Mouse (Mus musculus) midbrain, embryonic 11.5 days (tissue): ENCODE data around the gene Rsph6a. TPM values are rescaled to one million over a fixed set of nuclear protein-coding genes. Genes with fewer than 3 reads are reported as not detected.

Source experiments
- ATAC-seq: fragments of 200-750 bp; cut with Nextera tagmentation; 2 replicates; pipeline ENCODE4 v1.8.0; 2017; ENCODE audit warnings: moderate TSS enrichment, moderate library complexity; ENCODE audit not compliant: low FRiP score
- DNase-seq: peaks from one replicate; pipeline ENCODE4 v3.0.0; 2015; ENCODE audit warnings: low spot score; ENCODE audit errors: missing footprints
- H3K27ac ChIP-seq: fragments of 300-500 bp; sonication (generic); 2 replicates; pipeline ENCODE4 v1.5.1; 2014; ENCODE audit warnings: low read depth, low read length
- H3K27me3 ChIP-seq: fragments of 300-500 bp; sonication (generic); 2 replicates; pipeline ENCODE4 v1.6.1; 2014; ENCODE audit warnings: mild to moderate bottlenecking, low read length, moderate library complexity, mixed read lengths; ENCODE audit not compliant: control insufficient read depth, insufficient read depth
- H3K36me3 ChIP-seq: fragments of 300-500 bp; sonication (generic); 2 replicates; pipeline ENCODE4 v1.6.1; 2014; ENCODE audit warnings: mild to moderate bottlenecking, low read length, moderate library complexity, mixed read lengths; ENCODE audit not compliant: control insufficient read depth, insufficient read depth
- H3K4me1 ChIP-seq: fragments of 300-500 bp; sonication (generic); 2 replicates; pipeline ENCODE4 v1.6.1; 2014; ENCODE audit warnings: low read length; ENCODE audit not compliant: control insufficient read depth, insufficient read depth
- H3K4me2 ChIP-seq: fragments of 300-500 bp; sonication (generic); 2 replicates; pipeline ENCODE4 v1.6.1; 2014; ENCODE audit warnings: mild to moderate bottlenecking, moderate library complexity
- H3K4me3 ChIP-seq: fragments of 300-500 bp; sonication (generic); 2 replicates; pipeline ENCODE4 v1.5.1; 2014; ENCODE audit warnings: low read depth, low read length
- H3K9ac ChIP-seq: fragments of 300-500 bp; sonication (generic); 2 replicates; pipeline ENCODE4 v1.6.1; 2014; ENCODE audit warnings: low read length
- H3K9me3 ChIP-seq: fragments of 300-500 bp; sonication (generic); 2 replicates; pipeline ENCODE4 v1.6.1; 2016; ENCODE audit warnings: low read length; ENCODE audit not compliant: control insufficient read depth
- WGBS: fragments of 180-500 bp; shearing (Covaris S2); extraction: QIAGEN DNeasy Blood & Tissue Kit; methylation state at CpG from one replicate; pipeline ENCODE4 v1.1.7; 2014; 5-methylcytosine and 5-hydroxymethylcytosine counted together
- polyA plus RNA-seq: library from polyadenylated mRNA; unstranded; fragments of >200 nt; fragmentation: Nextera tagmentation; extraction: Ambion mirVana; gene quantifications from 2 replicates; pipeline ENCODE4 v1.2.1, GENCODE M21; 2014

Gene Rsph6a
- polyA plus RNA-seq, 1 experiment from 2014 or later: not detected

DNA sequence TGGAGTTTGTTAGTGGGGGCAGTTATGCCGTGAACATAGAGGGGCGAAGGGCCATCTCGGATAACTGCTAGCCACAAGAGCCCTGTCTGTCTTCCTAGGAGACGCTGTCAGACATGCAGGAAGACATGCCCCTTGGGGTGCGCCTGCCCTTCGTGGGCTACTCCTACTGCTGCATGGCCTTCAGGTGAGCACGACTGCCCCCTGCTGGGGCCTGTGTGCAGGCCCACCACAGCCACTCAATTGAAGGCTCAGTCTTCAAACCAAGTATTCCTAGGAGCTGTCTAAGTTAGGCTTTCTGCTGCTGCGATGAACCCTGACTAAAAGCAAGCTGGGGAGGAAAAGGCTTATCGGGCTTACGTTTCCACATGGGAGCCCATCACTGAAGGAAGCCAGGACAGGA is 34.3 kb downstream of the Rsph6a start:
- Histone ChIP-seq H3K27ac (no peak overlapping the region), H3K36me3 (peaks cover 7% of the 10 kb centered on the region; the same call in 1 of the 2 replicates), H3K9me3 (no peaks in the 10 kb centered on the region), H3K4me3 (no peak overlapping the region), H3K4me2 (no peak overlapping the region), H3K27me3 (peaks cover 14% of the 10 kb centered on the region; the same call in 1 of the 2 replicates), H3K4me1 (peaks cover 30% of the 10 kb centered on the region), H3K9ac (no peak overlapping the region)
- ATAC-seq (no peak), DNase-seq (peak; percentile 95)
- WGBS: 34% methylated on average over 10 of the region's 10 CpGs

- no peak for ATAC-seq
- Histone ChIP-seq H3K4me2 (peak overlapping the region; percentile 95), H3K4me3 (no peak overlapping the region; the same call in 1 of the 2 replicates), H3K4me1 (peaks cover 35% of the 10 kb centered on the region), H3K9me3 (no peaks in the 10 kb centered on the region), H3K27me3 (peaks cover 14% of the 10 kb centered on the region; the same call in 1 of the 2 replicates), H3K36me3 (peaks cover 7% of the 10 kb centered on the region; the same call in 1 of the 2 replicates), H3K27ac (no peak overlapping the region), H3K9ac (peak overlapping the region; percentile 45; the same call in 1 of the 2 replicates)
- DNase-seq: peak; percentile 89
- WGBS: 25% methylated on average over 17 of the region's 17 CpGs
Measured at GRCm38 (mm10) chr7:19091913-19092312, 37.4 kb downstream of the Rsph6a start.

- 2% methylated on average over 38 of the region's 38 CpGs for WGBS
- ATAC-seq (peak; percentile 58), DNase-seq (peak; percentile 94)
- Histone ChIP-seq H3K4me3 (peak overlapping the region; percentile 73), H3K4me2 (peak overlapping the region; percentile 95), H3K27me3 (peaks cover 14% of the 10 kb centered on the region; the same call in 1 of the 2 replicates), H3K9ac (peak overlapping the region; percentile 48), H3K36me3 (peaks cover 7% of the 10 kb centered on the region), H3K4me1 (peaks cover 39% of the 10 kb centered on the region), H3K27ac (peak overlapping the region; percentile 71), H3K9me3 (no peaks in the 10 kb centered on the region)
Measured at GRCm38 (mm10) chr7:19092381-19093173, 38.1 kb downstream of the Rsph6a start.

- Histone ChIP-seq H3K4me2 (peak overlapping the region; percentile 95), H3K4me1 (peaks cover 39% of the 10 kb centered on the region), H3K9ac (peak overlapping the region; percentile 48), H3K4me3 (peak overlapping the region; percentile 73), H3K36me3 (peaks cover 7% of the 10 kb centered on the region), H3K27me3 (peaks cover 14% of the 10 kb centered on the region; the same call in 1 of the 2 replicates), H3K9me3 (no peaks in the 10 kb centered on the region), H3K27ac (peak overlapping the region; percentile 71)
- ATAC-seq: peak; percentile 39
- WGBS: 1% methylated on average over 11 of the region's 15 CpGs
- DNase-seq: peak; percentile 99
Measured at GRCm38 (mm10) chr7:19093174-19093521, 38.7 kb downstream of the Rsph6a start.

- peak overlapping the region; percentile 95 for H3K4me2 ChIP-seq
- H3K27ac ChIP-seq: peak overlapping the region; percentile 90
- DNase-seq (peak; percentile 100), ATAC-seq (peak; percentile 85)
- H3K4me3 ChIP-seq: peak overlapping the region; percentile 73
- H3K9me3 ChIP-seq: no peaks in the 10 kb centered on the region
- under 1% methylated on average over 45 of the region's 45 CpGs for WGBS
- H3K4me1 ChIP-seq: peaks cover 39% of the 10 kb centered on the region
- peaks cover 7% of the 10 kb centered on the region for H3K36me3 ChIP-seq
- peaks cover 14% of the 10 kb centered on the region; the same call in 1 of the 2 replicates for H3K27me3 ChIP-seq
- peak overlapping the region; percentile 89 for H3K9ac ChIP-seq
Measured at GRCm38 (mm10) chr7:19093537-19094385, 39.3 kb downstream of the Rsph6a start.

DNA sequence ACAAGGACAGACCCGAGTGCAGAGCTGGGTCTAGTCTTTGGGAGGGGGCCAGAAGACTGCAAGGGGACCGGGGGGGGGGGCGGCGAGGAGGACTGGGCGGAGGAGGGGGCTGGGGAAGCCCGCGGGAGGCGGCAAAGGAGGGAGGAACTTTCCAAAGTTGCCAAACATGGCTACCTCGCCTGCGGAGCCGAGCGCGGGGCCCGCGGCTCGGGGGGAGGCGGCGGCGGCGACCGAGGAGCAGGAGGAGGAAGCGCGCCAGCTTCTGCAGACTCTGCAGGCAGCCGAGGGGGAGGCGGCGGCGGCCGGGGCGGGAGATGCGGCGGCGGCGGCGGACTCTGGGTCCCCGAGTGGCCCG is 40.0 kb downstream of the Rsph6a start, which contains the start of gene Six5:
TSS of gene Six5 (plus strand) at position 124 of the 355 bp plus-strand sequence.
- H3K4me3 ChIP-seq: peak within 1 kb of the TSS; percentile 73
- peaks cover 39% of the 10 kb centered on the region for H3K4me1 ChIP-seq
- H3K27ac ChIP-seq: peak within 1 kb of the TSS; percentile 90
- peak within 1 kb of the TSS; percentile 89 for H3K9ac ChIP-seq
- H3K4me2 ChIP-seq: peak within 1 kb of the TSS; percentile 95
- peaks cover 7% of the 10 kb centered on the region for H3K36me3 ChIP-seq
- no peak for DNase-seq
- no peaks in the 10 kb centered on the region for H3K9me3 ChIP-seq
- ATAC-seq: no peak
- under 1% methylated on average over 27 of the region's 36 CpGs for WGBS
- peaks cover 14% of the 10 kb centered on the region; the same call in 1 of the 2 replicates for H3K27me3 ChIP-seq

DNA sequence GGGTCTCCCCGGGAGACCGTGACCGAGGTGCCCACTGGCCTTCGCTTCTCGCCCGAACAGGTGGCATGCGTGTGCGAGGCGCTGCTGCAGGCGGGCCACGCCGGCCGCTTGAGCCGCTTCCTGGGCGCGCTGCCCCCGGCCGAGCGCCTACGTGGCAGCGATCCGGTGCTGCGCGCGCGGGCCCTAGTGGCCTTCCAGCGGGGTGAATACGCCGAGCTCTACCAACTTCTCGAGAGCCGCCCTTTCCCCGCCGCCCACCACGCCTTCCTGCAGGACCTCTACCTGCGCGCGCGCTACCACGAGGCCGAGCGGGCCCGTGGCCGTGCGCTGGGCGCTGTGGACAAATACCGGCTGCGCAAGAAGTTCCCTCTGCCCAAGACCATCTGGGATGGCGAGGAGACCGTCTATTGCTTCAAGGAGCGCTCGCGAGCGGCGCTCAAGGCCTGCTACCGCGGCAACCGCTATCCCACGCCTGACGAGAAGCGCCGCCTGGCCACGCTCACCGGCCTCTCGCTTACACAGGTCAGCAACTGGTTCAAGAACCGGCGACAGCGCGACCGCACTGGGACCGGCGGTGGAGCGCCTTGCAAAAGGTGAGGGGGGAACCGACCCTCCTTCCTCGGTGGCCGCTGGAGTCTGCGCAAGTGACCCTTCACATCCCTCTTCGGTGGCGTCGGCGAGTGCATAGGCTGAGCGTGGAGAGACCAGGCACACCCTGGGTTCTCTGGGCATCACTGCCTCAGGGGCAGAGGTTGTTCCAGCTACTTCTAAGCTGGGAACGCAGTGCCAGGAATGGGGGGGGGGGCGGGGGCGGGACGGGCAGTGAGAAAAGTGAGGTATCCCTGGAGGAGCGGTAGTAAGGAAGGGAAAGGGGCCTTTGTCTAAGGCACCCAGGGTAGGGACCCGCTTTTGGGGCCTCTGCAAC is 40.6 kb downstream of the Rsph6a start:
- peak overlapping the region; percentile 95 for H3K4me2 ChIP-seq
- DNase-seq: peak; percentile 97
- H3K36me3 ChIP-seq: peaks cover 7% of the 10 kb centered on the region
- H3K4me1 ChIP-seq: peaks cover 39% of the 10 kb centered on the region
- H3K27ac ChIP-seq: peak overlapping the region; percentile 90
- no peaks in the 10 kb centered on the region for H3K9me3 ChIP-seq
- ATAC-seq: no peak
- peak overlapping the region; percentile 89 for H3K9ac ChIP-seq
- H3K27me3 ChIP-seq: peaks cover 14% of the 10 kb centered on the region; the same call in 1 of the 2 replicates
- peak overlapping the region; percentile 73 for H3K4me3 ChIP-seq
- WGBS: under 1% methylated on average over 68 of the region's 87 CpGs

DNA sequence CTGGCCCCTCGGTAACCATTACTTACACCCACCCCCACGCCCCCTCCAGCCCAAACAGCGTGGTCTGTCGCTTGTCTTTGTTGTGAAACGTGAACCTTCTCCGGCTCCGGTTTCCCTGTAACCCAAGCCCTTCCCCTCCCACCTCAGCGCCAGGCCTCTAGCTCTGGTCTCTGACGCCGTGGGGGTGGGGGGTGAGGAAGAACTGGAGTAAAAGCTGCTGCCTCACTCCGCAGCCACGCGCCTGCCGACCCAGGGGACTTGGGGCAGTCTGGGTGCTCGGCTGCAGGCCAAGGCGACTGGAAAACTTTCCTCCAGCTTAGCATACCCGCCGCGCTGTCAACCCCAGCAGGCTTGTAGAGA is 41.2 kb downstream of the Rsph6a start:
- H3K36me3 ChIP-seq: peaks cover 7% of the 10 kb centered on the region
- DNase-seq (peak; percentile 95), ATAC-seq (no peak)
- WGBS: under 1% methylated on average over 19 of the region's 19 CpGs
- H3K27ac ChIP-seq: no peak overlapping the region
- no peaks in the 10 kb centered on the region for H3K9me3 ChIP-seq
- peak overlapping the region; percentile 95 for H3K4me2 ChIP-seq
- H3K27me3 ChIP-seq: peaks cover 12% of the 10 kb centered on the region; the same call in 1 of the 2 replicates
- peak overlapping the region; percentile 89 for H3K9ac ChIP-seq
- peaks cover 39% of the 10 kb centered on the region for H3K4me1 ChIP-seq
- peak overlapping the region; percentile 73 for H3K4me3 ChIP-seq
